Mouse (Mus musculus): ENCODE data around the gene Ndufb7.
"Not testable (repeated sequence)": the region's sequence is repeated elsewhere in the genome, so short reads cannot be mapped to it uniquely, and the experiment has no call there.

The Ndufb7 gene

DNA sequence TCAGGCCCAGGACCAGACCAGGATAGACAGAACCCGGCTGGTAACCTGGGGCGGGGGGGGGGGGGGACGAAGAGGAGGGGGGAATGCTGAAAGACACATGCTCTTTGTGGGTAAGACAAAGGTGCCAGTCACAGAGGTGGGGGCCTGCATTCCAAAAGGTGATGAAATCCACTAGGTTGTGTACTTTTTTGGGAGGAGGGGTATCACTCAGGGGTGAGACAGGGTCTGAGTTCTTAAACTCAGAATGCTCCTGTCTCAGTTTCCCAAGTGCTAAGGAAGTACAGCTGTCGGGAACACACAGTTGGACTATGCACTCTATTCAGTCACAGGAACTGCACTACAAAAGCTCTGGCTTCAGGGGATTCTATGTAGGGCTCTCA, 10.0 kb downstream of the Ndufb7 start:
- no peak for DNase-seq (ENCODE audit: low spot score in 2 of 2)

DNA sequence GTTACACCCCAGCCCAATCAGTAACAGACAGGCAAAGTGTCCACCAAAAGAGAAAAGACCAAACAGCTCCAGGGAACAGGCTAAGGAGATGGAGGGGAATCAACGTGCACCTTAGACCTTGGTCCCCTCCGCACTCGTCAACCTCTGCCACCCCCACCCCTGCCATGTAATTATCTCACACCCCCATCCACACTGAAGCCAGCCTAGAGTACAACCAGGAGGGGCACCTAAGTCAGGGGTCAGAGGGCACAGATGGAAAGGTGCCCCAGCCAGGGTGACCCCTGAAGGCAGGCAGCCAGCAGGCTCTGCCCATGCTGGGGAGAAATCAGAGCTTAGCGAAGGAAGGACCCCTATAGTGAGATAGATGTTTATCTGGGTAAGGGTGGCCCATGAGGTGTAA, 10.4 kb downstream of the Ndufb7 start:
- DNase-seq (ENCODE audit: low spot score in 2 of 2) = no peak

DNA sequence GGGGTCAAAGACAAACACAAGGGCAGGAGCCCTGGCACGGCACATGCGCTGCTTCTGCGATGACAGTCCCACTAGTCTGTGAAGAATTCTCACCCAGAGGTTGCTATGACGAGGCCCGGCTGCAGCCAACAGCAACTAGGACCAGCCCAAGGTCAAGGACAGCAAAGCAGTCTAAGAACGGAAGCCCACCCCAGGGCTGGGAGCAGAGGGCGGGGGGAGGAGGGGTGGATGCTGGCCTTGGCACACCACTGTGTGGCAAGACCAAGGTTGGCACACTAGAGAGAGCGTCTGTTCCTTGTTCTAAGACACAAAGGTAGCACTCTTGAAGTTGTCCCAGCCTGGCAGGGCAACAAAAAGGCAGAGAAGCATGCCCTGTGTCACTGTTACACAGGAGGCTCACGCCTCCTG, 10.9 kb downstream of the Ndufb7 start:
- DNase-seq (ENCODE audit: low spot score in 2 of 2) = peak in 1 of 2 experiments; percentile 1

DNA sequence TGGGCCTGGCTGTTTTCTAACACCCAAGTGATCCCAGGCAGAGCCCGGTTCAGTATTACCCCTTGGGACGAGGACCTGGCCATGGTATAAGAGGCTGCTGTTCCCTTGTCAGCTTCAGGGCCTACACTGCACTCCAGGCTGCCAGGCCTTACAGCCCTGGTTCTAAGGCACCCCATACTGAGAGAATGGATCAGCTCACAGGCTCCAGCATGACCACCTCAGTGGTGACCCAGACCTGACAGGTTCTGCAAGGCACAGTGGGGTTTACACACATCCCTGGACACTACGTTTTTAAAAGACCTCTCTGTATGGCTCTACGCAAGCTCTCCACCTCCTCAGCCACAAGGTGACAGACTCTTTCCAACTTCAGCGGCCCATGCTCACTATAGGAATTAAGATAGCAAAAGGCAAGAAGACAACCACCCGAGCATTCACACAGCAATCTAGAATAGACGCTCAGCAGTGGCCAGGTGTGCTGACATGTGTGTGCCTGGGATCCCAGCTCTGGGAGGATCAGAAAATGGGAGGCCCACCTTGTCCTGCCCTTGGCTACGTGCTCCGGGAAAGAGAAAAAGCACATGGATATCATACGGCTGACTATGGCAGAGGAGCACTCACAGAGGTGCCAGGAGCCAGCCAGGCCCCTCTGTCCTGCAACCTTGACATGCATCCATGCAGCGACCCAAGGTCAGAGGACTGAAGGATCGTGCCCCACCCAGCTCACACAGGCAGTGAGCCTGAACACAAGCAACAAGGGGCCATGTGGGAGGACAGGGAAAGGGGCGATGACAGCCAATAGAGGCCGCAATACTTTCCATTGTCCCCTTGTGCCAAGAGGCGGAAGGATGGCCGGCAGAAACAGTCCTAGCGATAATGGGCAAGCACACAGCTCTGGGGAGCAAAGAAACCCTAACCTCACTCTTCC, 11.9 kb downstream of the Ndufb7 start:
- peak in 1 of 2 experiments; percentile 1 for DNase-seq (ENCODE audit: low spot score in 2 of 2)

DNA sequence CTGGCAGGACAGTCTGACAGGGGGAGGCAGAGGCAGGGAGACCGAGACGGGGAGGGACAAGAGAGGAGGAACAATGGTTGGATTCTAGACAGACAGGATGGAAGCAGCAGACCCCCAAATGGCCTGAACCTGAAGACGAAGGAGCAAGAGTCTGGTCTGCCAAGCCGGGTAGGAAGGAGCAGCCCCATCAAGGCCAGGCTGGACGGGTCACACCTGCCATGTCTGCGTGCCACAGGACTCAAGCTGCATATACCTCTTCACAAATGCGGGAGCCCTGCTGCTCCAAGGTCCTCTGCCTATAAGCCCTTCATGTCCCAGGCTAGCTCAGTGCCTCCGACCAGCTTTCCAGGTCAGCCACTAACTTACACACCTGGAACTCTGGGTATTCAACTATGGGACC, 13.2 kb downstream of the Ndufb7 start:
- peak in 1 of 2 experiments; percentile 1 for DNase-seq (ENCODE audit: low spot score in 2 of 2)

DNA sequence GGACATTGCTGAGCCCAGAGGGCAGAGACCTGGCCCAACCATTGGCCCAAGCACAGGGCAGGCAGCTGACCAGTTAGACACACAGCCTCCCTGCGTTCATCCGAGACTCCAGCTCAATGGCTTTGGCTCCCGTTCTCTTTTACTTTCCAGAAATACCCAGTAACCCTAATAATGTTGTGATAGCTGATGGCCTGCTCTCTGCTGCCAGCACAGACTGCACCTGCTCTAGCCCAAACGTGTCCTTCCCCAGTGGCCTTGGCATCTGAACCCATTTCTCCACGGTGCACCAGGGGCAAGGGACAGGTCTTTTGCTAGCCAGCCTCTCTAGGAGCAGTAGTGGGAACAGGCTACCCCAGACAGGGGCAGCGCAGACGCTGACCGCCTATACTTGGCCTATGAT, 14.4 kb downstream of the Ndufb7 start:
- no peak for DNase-seq (ENCODE audit: low spot score in 2 of 2)

DNA sequence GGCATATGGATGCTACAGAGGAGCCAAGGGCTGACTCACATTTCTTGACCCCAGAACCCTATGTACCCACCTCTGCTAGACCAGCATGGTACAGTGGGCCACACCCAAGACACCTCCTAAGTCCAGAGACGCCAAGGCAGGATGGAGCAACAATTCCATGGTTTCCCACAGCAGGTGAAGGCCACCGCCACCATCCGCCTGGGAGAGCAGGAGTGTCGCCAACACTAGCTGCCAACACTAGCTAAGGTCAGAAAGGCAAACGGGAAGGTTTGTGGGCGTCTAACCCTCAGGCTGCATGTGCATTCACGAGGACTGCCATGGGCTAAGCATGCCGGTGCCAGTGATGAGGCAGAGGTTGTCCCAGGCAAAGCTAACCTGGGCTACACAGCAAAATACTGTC, 15.8 kb downstream of the Ndufb7 start:
- peak in 1 of 2 experiments; percentile 10 for DNase-seq (ENCODE audit: low spot score in 2 of 2)

DNA sequence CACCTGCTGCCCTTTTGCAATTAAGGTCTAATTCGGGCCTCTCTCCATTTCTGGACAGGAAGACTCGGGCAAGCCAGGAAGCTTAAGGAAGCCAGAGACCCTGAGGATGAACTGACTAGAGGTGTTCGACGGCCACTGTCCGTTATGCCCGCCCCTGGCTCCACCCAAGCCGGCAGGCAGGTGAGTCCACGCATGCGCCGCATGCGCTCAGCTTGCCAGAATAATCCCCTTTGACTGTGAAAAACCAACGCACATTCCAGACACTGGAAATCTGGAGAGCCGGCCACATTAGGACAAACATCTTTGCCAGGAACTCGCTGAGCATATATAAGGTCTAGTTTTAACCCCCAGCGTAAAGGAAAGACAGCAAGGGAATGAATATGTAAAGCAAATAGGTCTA, 16.8 kb downstream of the Ndufb7 start:
- DNase-seq (ENCODE audit: low spot score in 2 of 2) = no peak

DNA sequence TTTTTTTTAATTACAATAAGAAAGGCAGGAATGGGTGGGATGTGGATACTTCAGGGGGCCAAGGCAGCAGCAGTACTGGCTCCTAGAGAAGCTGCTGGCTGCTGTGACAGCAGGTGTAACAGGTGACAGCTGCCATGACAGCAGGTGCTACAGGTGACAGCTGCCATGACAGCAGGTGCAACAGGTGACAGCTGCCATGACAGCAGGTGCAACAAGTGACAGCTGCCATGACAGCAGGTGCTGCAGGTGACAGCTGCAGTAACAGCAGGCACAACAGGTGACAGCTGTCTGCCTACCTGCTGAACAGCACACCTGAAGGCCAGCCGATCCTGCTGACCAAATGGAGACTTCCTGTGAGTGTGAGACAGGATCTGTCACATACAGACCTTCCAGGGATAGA, 18.3 kb downstream of the Ndufb7 start:
- DNase-seq (ENCODE audit: low spot score in 2 of 2) = no peak

DNA sequence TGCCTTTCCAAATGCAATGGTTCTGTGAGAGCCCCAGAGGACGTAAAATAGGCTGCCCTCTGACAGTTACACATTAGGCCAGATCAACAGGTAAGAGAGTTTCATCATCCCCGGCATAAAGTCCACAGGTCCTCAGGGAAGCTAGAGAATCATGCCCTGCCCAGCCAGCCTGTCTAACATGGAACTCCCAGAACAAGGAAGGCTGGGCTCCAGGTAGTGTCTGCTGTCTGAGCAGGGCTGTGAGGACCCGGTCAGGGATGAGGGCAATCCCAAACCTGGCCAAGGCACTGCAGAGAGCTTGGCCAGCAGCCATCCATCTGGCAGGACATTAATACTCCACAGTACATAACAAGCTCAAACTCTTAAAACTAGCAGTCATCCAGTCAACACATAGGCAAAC, 18.9 kb downstream of the Ndufb7 start:
- DNase-seq (ENCODE audit: low spot score in 2 of 2) = no peak

DNA sequence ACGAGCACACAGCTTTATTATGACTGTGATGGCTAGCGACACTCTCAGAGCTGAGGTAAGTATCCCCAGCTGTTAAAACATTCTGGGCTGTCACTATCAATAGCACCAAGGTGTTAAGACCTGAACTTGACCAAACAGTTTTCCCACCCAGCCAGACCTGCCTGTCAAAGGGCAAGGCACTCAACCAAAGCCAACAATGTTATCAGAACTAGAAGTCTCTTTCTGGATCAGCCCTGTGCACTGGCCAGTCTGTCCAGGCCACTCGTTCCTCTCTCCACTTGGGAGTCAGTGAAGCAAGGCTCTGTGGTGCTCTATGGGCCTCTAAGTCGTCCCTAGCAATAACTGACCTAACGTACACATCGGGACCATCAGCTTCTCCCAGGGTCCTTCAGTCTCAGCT, 21.2 kb downstream of the Ndufb7 start:
- no peak for DNase-seq (ENCODE audit: low spot score in 2 of 2)

DNA sequence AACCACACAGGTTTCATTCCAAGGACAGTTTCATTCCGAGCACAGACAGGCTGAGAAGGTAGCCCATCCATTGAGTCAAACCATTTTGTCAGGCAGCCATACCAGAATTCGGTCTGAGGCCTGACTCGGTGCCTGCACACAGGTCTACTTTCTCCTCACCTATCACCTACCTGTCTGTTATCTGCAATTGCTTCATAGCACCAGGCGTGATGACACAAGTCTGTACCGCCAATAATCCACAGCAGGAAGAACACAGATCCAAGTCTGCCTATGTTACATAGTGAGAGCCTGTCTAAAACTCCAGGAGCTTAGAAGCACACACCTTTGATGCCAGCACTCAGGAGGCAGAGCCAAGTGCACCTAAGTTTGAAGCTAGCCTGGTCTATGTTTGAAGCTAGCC, 22.4 kb downstream of the Ndufb7 start:
- DNase-seq (ENCODE audit: low spot score in 2 of 2) = no peak

DNA sequence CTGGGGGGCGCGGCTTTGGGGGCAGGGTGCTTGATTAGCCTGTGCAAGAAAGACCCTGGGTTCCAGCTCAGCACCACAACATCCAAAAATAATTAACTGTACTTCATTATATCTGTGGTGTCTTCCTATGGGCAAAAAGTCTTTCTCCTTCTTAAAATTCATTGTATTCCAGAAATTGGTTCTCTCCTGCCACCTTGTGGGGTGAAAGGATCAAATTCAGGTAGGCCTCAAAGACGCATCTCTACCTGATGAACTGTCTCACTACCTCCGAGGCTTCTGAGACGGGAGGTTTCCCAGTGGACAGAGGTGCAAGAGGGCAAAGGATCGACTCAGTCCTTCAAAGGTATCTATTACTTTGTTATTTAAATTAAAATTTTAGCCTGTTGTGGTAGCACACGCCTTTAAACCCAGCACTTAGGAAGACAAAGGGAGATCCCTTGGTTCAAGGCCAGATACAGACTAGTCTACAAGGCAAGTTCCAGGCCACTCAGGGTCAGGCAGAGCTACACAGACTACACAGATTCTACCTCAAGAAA, 24.1 kb downstream of the Ndufb7 start:
- DNase-seq (ENCODE audit: low spot score in 2 of 2) = no peak

DNA sequence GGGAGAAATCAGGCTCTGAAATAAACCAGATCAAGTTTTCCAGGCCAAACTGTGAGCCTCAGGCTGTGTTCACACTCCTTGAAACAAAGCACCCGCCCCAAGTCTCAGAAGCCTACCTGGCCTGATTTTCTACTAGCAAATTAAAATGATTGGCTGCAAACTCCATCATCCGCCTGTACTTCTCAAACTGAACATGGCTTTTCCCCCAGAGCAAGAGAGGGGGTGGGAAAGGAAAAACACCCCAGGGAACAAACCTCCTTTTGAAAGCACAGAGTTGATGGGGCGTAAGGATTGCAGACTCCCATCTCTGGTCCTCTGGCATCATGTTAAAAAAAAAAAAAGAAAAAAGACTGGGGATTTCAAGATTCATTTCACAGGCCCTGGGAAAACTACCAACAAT, 26.2 kb downstream of the Ndufb7 start:
- DNase-seq (ENCODE audit: low spot score in 2 of 2) = no peak

DNA sequence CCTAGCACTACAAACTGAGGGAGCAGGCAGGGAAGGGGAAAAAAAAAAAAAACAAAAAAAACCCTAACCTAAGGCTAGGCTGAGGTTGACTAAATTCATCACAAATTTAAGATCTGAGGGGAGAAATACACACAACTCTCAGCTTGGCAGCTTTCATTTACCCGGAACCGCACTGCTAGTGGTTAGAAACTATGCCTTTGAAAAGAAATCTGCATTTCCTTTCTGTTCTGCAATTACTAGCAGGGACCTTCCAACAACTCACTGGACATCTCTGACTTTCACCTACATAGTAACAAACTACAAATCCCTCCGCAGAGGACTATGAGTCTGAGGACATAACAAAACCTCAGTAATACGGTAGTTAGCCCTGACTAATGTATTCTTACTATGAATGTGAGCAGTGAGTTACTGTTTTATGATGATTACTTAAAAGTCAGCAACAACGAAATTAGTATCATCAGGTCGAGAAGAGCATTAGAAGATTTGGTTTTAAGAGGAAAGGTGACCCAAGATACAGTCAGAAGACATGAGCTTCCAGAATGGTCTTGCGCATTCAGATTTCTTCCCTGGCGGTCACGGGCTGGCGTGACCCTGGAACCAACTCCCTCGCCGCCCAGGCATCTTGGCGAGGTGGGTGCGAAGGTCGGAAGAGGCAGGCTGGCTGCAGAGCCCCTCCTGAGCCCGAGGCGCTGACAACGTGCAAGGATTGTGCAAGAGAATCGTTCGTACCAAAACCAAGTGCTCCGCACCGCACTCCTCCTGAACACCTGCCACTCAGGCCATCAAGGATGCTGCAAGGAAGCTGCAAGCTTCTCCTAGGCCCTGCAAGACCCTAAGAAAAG, 27.1 kb downstream of the Ndufb7 start:
- DNase-seq (ENCODE audit: low spot score in 2 of 2) = no peak

DNA sequence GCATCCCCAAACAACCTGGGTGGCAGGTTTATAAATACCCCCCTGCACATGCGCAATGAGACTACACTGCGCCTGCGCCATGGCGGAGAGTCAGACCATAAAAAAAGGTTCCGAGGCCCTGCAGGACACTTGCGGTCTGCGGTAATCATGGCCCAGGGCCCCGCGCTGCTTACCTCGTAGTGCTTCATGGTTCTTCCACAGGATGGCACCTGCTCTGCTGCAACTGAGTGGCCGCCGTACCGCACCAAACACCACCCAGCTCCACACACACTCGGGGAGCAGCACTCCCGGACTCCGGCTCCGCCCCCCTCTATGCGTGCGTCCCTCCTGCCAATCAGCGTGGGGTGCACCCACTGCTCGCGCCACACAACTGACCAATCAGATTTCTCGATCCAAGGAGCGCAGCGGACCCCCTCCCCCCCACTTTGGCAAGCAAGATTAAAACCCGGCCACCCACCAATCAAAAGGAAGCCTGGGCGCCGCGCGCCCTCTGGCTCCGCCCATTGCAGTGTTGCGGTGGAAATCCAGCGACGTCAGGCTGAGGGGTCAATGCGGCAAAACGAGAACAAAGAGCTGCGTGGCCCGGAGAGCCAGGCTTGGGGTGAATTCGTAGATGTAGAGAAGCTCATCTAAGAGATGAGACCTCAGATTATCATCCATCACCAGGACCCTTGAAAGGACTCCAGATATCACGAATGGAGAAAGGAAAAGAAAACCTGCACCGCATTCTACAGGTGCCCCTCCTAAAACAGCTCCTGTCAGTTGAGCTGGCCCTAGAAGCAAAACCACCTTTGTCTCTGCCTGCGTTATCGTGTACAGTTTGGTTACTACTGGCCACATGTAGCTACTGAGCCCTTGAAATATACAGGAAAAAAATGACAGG, 27.9 kb downstream of the Ndufb7 start:
- peak; percentile 96 to 97 for DNase-seq (ENCODE audit: low spot score in 2 of 2)

DNA sequence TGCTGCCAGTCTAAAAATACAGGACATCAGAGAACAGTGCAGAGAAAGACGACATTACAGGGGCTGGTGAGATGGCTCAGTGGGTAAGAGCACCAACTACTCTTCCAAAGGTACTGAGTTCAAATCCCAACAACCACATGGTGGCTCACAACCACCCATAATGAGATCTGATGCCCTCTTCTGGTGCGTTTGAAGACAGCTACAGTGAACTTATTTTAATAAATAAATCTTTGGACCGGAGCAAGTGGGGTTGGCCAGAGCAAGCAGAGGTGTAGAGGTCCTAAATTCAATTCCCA, 28.5 kb downstream of the Ndufb7 start:
- DNase-seq (ENCODE audit: low spot score in 2 of 2) = not testable (repeated sequence)

DNA sequence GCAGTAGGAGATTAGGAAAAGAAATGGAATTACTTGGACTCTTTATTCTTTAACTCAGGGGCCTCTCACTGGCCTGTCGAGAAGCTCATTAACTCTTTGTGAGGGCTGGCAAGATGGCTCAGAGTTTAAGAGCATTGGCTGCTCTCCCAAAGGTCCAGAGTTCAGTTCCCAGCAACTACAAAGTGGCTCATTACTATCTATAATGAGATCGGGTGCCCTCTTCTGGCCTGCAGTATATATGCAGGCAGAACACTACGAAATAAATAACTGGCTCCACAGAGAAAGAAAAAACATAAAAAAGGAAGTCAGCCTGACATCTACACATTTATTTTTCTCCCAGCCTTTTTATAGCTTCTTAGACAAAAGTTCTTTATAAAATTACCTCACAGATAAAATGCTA, 29.9 kb downstream of the Ndufb7 start:
- DNase-seq (ENCODE audit: low spot score in 2 of 2) = no peak

DNA sequence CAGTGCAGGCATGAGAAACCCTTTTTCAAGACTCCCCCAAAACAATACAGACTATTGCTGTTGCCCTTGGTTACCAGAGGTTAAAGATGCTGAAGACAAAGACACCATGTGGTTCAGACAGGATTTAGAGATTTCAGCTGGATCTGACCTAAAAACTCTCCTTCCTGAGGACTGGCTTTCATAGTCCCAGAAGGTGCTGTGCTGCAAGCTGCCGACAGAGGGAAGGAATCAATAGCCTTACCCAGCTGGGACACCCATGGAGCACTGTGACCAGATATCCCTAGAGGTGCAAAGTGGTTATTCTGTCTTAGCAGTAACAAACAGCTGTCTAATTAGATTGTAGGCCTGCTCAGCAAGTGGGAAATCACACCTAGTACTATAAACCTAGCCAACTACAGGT, 31.7 kb downstream of the Ndufb7 start:
- DNase-seq (ENCODE audit: low spot score in 2 of 2) = no peak

DNA sequence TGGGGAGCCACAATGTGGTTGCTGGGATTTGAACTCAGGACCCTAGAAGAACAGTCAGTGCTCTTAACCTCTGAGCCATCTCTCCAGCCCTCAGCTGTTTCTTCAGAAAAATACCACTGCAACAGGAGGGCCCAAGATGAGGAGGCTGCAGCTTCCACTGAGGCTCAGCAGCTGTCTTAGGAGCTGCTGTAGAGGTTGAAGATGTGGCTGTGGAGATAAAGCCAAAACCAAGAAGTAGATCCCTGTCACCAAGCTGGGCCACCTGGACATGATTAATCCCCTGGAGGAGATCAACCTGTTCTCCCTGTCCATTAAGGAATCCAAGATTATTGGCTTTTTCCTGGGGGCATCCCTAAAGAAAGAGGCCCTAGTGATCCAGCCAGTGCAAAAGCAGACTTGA, 33.3 kb downstream of the Ndufb7 start:
- DNase-seq (ENCODE audit: low spot score in 2 of 2) = no peak

DNA sequence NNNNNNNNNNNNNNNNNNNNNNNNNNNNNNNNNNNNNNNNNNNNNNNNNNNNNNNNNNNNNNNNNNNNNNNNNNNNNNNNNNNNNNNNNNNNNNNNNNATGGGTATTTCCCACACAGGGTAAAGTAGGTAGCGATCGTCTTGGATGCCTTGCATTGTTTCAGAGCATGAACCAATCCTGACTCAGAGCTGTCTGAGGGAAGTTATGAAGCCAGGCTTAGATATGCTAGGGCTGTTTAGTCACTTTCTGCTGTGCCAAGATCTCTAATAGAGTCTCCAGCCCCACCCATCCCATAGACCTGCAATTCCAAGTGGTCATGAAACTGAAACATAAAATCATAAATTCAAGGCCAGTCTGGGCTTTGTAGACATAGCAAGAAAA, 36.2 kb downstream of the Ndufb7 start:
- no peak for DNase-seq (ENCODE audit: low spot score in 2 of 2)
